Mouse (Mus musculus): Measurements from ENCODE around the gene Cryl1.

DNA sequence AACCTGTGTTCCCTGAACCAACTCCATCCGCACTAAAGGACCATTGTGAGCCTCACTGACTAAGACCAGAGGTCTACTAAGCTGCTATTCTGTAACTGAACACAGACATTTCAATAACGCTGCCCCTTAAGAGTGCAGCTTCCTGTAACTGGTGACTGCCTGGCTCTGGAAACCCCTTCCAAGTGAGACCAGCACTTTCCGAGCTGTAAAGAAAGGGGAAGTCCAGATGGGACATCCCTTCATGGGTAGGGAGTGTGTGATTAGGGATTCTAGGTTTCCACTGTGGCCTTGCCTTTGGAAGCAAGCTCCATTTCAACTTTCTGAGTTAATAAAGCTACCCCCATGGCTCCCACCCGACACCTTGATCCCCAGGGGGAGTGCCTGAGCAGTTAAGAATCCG lies 41.3 kb downstream of the Cryl1 start:
- TF ChIP-seq CTCF (IDR thresholded peaks at IDR 0.05; ENCODE audit: insufficient read depth, low read length) (no peak), POLR2A (IDR thresholded peaks at IDR 0.05; ENCODE audit: borderline replicate concordance, extremely low read depth, low read depth, low read length) (no peak)
